Mouse (Mus musculus) embryonic facial prominence, embryonic 13.5 days (tissue): ENCODE data around the gene P3h4. TPM values are rescaled to one million over a fixed set of nuclear protein-coding genes. Genes with fewer than 3 reads are reported as not detected.

ENCODE experiments used
- ATAC-seq: fragments of 200-750 bp; cut with Nextera tagmentation; 2 replicates; pipeline ENCODE4 v1.8.0; 2017; ENCODE audit warnings: low read depth; ENCODE audit not compliant: insufficient number of reproducible peaks, insufficient read depth, low FRiP score, low TSS enrichment
- H3K27ac ChIP-seq: fragments of 300-500 bp; sonication (generic); 2 replicates; pipeline ENCODE4 v1.5.1; 2015; ENCODE audit warnings: moderate library complexity, mild to moderate bottlenecking, inconsistent platforms
- H3K27me3 ChIP-seq: fragments of 300-500 bp; sonication (generic); 2 replicates; pipeline ENCODE4 v1.6.1; 2015; ENCODE audit warnings: mild to moderate bottlenecking, inconsistent platforms
- H3K36me3 ChIP-seq: fragments of 300-500 bp; sonication (generic); 2 replicates; pipeline ENCODE4 v1.6.1; 2015; ENCODE audit warnings: mild to moderate bottlenecking, inconsistent platforms
- H3K4me1 ChIP-seq: fragments of 300-500 bp; sonication (generic); 2 replicates; pipeline ENCODE4 v1.6.1; 2015; ENCODE audit warnings: inconsistent platforms
- H3K4me2 ChIP-seq: fragments of 300-500 bp; sonication (generic); 2 replicates; pipeline ENCODE4 v1.6.1; 2015; ENCODE audit warnings: moderate library complexity, mild to moderate bottlenecking, inconsistent platforms
- H3K4me3 ChIP-seq: fragments of 300-500 bp; sonication (generic); 2 replicates; pipeline ENCODE4 v1.5.1; 2015; ENCODE audit warnings: mild to moderate bottlenecking, inconsistent platforms
- H3K9ac ChIP-seq: fragments of 300-500 bp; sonication (generic); 2 replicates; pipeline ENCODE4 v1.6.1; 2015; ENCODE audit warnings: mild to moderate bottlenecking, inconsistent platforms
- H3K9me3 ChIP-seq: fragments of 300-500 bp; sonication (generic); 2 replicates; pipeline ENCODE4 v1.6.1; 2016; ENCODE audit warnings: inconsistent platforms
- WGBS: fragments of 180-500 bp; shearing (Covaris S2); methylation state at CpG from one replicate; pipeline ENCODE4 v1.1.7; 2015; ENCODE audit warnings: mixed read lengths; 5-methylcytosine and 5-hydroxymethylcytosine counted together
- polyA plus RNA-seq: library from polyadenylated mRNA; unstranded; fragments of >200 nt; fragmentation: Nextera tagmentation; extraction: Ambion mirVana; gene quantifications from 2 replicates; pipeline ENCODE4 v1.2.1, GENCODE M21; 2015

Gene P3h4
- 52.2 and 57.2 TPM in 2 replicates for polyA plus RNA-seq

DNA sequence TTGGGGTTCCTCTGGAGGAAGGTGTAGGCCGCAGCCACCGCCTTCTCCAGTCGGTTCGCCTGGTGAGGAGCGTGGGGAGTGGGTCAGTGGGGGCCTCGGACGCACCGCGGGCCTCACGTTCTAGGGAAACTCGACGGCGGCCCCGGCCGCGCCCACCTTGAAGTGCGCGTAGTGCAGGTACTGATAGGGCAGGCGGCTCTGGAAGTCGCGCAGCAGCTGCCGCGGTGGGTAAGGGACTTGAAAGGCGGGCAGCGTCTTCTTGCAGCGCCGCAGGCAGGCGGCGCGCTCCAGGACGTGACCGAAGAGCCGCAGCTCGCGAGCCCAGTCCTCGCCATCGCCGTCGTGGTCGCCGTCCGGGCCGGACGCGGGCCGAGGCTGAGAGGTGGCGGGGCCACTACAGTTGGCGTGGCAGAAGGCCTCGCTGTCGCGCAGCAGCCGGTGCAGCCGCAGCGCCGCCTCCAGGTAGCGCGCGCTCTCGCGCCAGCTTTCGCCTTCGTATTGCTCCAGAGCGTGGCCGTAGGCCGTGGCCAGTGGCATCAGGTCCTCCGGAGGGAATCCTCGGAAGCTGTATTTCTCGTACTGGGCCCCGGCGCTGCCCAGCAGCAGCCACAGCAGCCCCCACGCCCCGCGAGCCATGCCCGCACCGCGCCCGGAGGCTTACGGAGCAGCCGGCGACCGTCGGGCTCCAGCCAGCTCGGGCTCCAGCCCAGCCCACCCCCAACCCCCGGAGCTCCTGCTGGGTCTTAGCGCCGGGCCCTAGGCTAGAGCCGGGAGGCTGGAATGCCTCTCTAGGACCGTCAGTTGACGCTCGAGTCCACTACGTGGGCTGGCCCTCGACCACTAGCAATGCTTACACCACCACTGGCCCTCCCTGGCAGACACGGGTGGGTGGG lies at the start of gene P3h4:
P3h4 (minus strand) TSS at position 816 of the 893 bp plus-strand sequence.
- 1% methylated on average over 83 of the region's 93 CpGs for WGBS
- H3K9me3 ChIP-seq, result no peaks in the 10 kb centered on the region
- peak within 1 kb of the TSS; percentile 94 for H3K27ac ChIP-seq
- peak within 1 kb of the TSS; percentile 80 for H3K4me2 ChIP-seq
- peaks cover 49% of the 10 kb centered on the region for H3K4me1 ChIP-seq
- H3K9ac ChIP-seq, result peak within 1 kb of the TSS; percentile 88
- ATAC-seq, result peak; percentile 90
- peak within 1 kb of the TSS; percentile 77 for H3K4me3 ChIP-seq
- H3K36me3 ChIP-seq, result peaks cover 20% of the 10 kb centered on the region
- no peaks in the 10 kb centered on the region for H3K27me3 ChIP-seq

DNA sequence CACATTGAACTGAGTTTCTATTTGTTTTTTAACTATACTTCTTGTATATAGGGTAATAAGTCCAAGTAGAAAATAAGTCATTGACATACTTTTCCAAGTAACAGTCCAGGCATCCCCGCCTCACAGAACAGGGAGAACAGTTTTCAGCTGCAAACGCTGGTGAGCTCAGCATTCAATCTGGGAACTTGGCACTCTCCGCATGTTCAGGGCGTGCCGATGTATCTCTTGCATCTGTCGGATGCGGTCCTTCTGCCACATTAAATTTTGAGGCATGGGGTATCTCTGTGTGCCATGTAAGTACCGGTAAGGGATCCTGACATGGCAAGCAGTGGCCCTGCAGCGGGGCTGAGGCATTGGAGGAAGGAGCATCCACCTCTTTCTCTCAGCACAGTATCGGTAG lies 48.1 kb upstream of the P3h4 start:
- H3K9ac ChIP-seq, result no peak overlapping the region
- H3K36me3 ChIP-seq, result peaks cover 50% of the 10 kb centered on the region
- 92% methylated on average over 10 of the region's 10 CpGs for WGBS
- peaks cover 7% of the 10 kb centered on the region; the same call in 1 of the 2 replicates for H3K4me1 ChIP-seq
- H3K4me3 ChIP-seq, result no peak overlapping the region
- H3K27me3 ChIP-seq, result no peaks in the 10 kb centered on the region
- H3K9me3 ChIP-seq, result no peaks in the 10 kb centered on the region
- no peak overlapping the region for H3K27ac ChIP-seq
- H3K4me2 ChIP-seq, result no peak overlapping the region
- ATAC-seq, result no peak

DNA sequence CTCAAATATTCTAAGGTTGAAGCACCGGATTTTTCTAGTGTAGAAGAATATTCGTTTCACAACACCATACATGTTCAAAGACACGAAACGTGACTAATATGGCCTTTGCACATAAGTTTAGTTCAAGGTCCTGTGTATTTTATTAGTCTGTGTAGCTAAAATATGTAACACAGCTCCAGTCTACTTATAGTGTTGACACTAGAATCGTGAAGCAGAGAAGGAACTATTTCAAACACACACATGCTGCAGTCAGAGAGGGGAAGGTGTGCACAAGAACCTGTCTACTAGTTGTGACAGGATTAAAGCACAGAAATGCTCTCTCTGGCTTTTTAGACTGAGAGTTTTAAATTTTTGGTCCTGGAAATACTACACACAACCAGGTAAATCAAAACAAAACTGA lies 43.1 kb upstream of the P3h4 start:
- H3K9me3 ChIP-seq, result no peaks in the 10 kb centered on the region
- H3K4me3 ChIP-seq, result no peak overlapping the region
- 89% methylated on average over 5 of the region's 5 CpGs for WGBS
- ATAC-seq, result no peak
- no peak overlapping the region for H3K27ac ChIP-seq
- H3K4me1 ChIP-seq, result no peaks in the 10 kb centered on the region
- no peak overlapping the region for H3K4me2 ChIP-seq
- no peaks in the 10 kb centered on the region for H3K27me3 ChIP-seq
- H3K36me3 ChIP-seq, result peaks cover 44% of the 10 kb centered on the region
- no peak overlapping the region for H3K9ac ChIP-seq

DNA sequence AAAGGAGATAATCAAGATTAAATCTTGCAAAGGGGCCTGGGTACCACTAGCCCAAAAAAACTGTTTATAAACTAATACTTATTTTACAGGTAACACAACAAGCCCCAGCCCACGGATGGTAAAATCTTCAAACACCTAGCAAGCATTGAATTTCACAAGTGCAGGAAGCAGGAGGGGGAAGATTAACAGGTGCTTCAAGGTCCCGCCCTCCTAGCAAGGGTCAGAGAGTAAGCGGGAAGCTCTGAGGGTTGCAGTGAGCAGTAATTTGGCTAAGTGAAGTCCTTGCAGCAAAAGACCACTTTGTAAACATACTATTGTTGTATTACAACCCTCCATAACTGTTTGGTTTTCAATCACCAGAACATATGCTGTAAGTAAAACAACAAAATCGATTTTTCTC lies 42.6 kb upstream of the P3h4 start:
- Histone ChIP-seq H3K4me1 (no peaks in the 10 kb centered on the region), H3K4me3 (no peak overlapping the region), H3K9me3 (no peaks in the 10 kb centered on the region), H3K4me2 (no peak overlapping the region), H3K27me3 (no peaks in the 10 kb centered on the region), H3K27ac (no peak overlapping the region), H3K9ac (no peak overlapping the region), H3K36me3 (peaks cover 39% of the 10 kb centered on the region)
- WGBS, result 75% methylated on average over 4 of the region's 4 CpGs
- no peak for ATAC-seq

DNA sequence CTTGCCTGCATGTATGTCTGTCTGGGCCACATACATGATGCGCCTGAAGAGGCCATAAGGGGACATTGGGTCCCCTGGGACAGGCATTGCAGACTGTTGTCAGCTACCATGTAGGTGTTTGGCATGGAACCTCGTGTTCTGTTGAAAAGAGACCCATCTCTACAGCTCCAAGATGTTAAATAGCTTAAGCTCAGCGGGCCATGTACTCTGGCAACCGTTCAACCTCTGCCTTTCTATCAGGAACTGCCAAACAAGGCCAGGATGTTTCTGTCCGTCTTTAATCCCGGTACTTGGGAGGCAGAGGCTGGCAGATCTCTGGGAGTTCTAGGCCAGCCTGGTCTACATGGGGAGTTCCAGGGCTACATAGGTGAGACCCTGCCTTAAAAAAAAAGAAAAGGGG lies 28.0 kb upstream of the P3h4 start:
- H3K27ac ChIP-seq, result no peak overlapping the region
- no peak overlapping the region for H3K4me2 ChIP-seq
- WGBS, result 92% methylated on average over 6 of the region's 6 CpGs
- H3K4me1 ChIP-seq, result peaks cover 14% of the 10 kb centered on the region
- peaks cover 15% of the 10 kb centered on the region for H3K36me3 ChIP-seq
- no peak overlapping the region for H3K4me3 ChIP-seq
- no peaks in the 10 kb centered on the region for H3K27me3 ChIP-seq
- H3K9me3 ChIP-seq, result no peaks in the 10 kb centered on the region
- ATAC-seq, result no peak
- no peak overlapping the region for H3K9ac ChIP-seq

DNA sequence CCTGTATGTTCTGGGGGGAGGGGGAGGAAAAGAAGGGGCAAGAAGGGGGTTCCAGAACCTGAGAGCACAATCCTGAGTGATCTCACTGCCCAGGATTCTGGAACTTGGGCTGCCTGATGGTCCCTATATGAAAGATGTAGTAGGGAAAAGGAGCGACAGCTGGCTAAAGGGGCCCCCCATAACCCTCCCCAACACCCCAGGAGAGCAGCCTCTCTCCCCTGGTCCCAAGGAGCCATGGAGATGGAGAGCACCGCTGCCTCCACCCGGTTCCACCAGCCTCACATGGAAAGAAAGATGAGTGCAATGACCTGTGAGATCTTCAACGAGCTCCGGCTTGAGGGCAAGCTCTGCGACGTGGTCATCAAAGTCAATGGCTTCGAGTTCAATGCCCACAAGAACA lies 27.2 kb upstream of the P3h4 start, which contains the start of the genes Nt5c3b and Klhl10:
Nt5c3b (minus strand) TSS at position 12 of the 400 bp plus-strand sequence.
Klhl10 (plus strand) TSS at position 121 of the 400 bp plus-strand sequence.
- H3K36me3 ChIP-seq, result peaks cover 23% of the 10 kb centered on the region
- peaks cover 14% of the 10 kb centered on the region for H3K4me1 ChIP-seq
- H3K4me2 ChIP-seq, result peak within 1 kb of the TSS; percentile 70
- H3K9ac ChIP-seq, result peak within 1 kb of the TSS; percentile 94
- WGBS, result 80% methylated on average over 8 of the region's 8 CpGs
- H3K4me3 ChIP-seq, result peak within 1 kb of the TSS; percentile 82
- H3K9me3 ChIP-seq, result no peaks in the 10 kb centered on the region
- ATAC-seq, result no peak
- no peaks in the 10 kb centered on the region for H3K27me3 ChIP-seq
- H3K27ac ChIP-seq, result peak within 1 kb of the TSS; percentile 63

DNA sequence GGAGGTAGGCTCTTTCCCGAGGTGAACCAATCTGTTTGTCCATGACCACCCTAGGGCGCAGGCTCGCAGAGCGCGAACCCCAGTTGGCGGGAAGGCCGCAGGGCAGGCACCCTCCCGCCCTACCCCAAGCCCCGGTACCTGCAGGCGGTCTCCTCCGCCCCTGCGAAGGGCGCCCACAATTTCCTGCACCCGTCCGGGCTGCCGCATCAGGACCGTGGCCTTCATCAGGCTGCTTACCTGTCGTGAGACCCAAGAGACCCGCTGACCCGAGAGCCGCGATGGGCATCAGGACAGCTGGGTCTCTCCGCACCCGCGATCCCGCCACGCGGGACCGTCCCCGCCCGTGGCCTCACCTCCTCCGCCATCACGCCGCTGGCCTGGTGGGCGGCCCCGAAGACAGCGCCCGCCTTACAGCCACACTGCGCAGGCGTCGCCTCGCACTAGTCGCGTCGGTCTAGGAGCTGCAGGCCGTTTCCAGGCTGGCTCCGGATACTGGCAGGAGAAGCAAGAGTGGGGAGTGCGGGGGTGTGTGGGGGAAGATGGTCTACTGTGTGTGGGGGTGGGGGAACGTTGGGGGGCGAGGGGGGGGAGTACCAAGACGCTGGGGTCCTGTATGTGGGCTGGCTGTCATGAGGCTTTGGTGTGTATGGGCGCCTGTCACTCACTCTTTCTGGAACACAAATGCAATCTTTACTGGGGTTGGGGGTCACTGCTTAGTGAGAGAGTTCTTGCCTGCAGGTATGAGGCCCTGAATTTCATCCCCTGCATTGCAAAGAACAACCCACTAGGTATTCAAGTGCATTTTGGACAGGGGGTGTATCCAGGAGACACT lies 26.3 kb upstream of the P3h4 start:
- Histone ChIP-seq H3K4me2 (peak overlapping the region; percentile 70), H3K27me3 (no peaks in the 10 kb centered on the region), H3K4me3 (peak overlapping the region; percentile 82), H3K36me3 (peaks cover 32% of the 10 kb centered on the region), H3K9ac (peak overlapping the region; percentile 94), H3K27ac (peak overlapping the region; percentile 63), H3K9me3 (no peaks in the 10 kb centered on the region), H3K4me1 (peaks cover 14% of the 10 kb centered on the region)
- peak; percentile 91 for ATAC-seq
- under 1% methylated on average over 52 of the region's 52 CpGs for WGBS

DNA sequence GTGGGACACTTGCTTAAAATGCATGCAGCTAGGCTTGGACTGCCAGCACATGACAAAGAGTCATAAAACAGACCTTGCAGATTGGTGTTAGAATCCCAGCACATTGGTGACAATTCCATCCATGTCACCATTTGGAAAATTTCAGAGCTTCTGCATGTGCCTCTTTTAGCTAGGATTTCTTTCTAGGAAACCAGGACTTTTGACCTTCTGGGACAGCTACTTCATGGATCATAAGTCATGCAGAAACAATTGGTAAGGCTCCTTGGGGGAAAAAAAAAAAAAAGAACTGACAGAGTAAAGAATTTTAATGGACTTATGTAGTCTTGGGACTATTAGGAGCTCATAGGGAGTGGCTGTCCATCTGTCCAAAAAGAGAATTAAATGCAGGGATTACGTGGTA lies 23.3 kb upstream of the P3h4 start:
- WGBS, result 92% methylated on average over 1 of the region's 1 CpGs
- peaks cover 14% of the 10 kb centered on the region for H3K4me1 ChIP-seq
- H3K27ac ChIP-seq, result no peak overlapping the region

DNA sequence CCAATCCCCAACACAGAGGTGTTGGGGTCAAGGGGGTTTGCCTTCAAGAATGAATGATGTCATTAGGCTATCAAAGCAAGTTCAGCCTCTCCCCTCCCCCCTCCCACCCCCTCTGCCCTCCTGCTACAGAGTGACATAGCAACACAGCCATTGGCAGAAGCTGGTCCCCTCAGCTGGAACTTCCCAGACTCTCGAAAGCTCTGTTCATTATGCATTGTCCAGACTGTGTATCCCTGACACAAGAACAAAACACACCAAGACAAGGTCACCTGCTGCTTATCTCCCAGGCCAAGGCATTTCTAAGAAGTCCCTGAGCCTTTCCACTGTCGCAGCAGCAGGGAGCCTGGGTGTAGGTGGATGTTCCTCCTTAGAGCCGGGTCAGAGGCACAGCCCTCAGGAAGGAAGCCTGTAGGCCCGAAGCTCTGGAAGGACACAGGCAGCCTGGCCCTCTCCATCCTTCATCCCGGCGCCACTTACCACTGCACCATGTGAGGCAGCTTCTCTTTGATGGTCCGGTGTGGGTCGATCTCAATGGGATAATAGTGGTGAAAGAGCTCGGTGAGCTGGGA lies 21.1 kb upstream of the P3h4 start:
- Histone ChIP-seq H3K27me3 (no peaks in the 10 kb centered on the region), H3K36me3 (peaks cover 76% of the 10 kb centered on the region)

More for the DNA sequence above, 23.3 kb upstream of the P3h4 start:
- no peaks in the 10 kb centered on the region for H3K27me3 ChIP-seq
- H3K9ac ChIP-seq, result no peak overlapping the region
- no peak overlapping the region for H3K4me2 ChIP-seq
- ATAC-seq, result no peak
- no peak overlapping the region for H3K4me3 ChIP-seq
- peaks cover 58% of the 10 kb centered on the region for H3K36me3 ChIP-seq
- no peaks in the 10 kb centered on the region for H3K9me3 ChIP-seq

DNA sequence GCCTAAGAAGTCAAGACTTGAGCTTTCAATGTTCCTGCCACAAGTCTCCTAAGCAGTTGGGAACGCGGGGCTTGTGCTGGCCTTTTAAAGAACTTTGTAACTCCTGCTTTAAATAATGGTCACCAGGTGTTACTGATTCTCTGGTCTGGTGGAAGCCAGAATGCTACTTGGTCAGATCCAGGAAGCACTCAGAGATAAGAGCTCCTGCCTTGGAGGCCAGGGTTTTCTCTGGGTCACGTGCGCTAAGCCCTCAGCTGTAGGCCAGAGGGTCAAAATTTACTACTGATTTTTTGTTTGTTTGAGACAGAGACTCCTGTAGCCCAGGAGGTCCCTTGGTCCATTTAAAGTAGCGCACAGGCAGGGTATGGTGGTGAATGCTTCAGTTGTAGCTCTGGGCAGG lies 17.4 kb upstream of the P3h4 start:
- ATAC-seq, result no peak
- no peak overlapping the region for H3K4me2 ChIP-seq
- H3K4me3 ChIP-seq, result no peak overlapping the region
- peaks cover 79% of the 10 kb centered on the region for H3K36me3 ChIP-seq
- H3K27me3 ChIP-seq, result no peaks in the 10 kb centered on the region
- WGBS, result 86% methylated on average over 5 of the region's 5 CpGs
- no peak overlapping the region for H3K27ac ChIP-seq
- no peaks in the 10 kb centered on the region for H3K9me3 ChIP-seq
- H3K4me1 ChIP-seq, result no peaks in the 10 kb centered on the region
- H3K9ac ChIP-seq, result no peak overlapping the region

More for the DNA sequence above, 21.1 kb upstream of the P3h4 start:
- Histone ChIP-seq H3K4me3 (no peak overlapping the region), H3K9ac (no peak overlapping the region), H3K27ac (no peak overlapping the region), H3K9me3 (no peaks in the 10 kb centered on the region), H3K4me2 (no peak overlapping the region), H3K4me1 (peaks cover 10% of the 10 kb centered on the region)
- 70% methylated on average over 9 of the region's 9 CpGs for WGBS
- no peak for ATAC-seq

DNA sequence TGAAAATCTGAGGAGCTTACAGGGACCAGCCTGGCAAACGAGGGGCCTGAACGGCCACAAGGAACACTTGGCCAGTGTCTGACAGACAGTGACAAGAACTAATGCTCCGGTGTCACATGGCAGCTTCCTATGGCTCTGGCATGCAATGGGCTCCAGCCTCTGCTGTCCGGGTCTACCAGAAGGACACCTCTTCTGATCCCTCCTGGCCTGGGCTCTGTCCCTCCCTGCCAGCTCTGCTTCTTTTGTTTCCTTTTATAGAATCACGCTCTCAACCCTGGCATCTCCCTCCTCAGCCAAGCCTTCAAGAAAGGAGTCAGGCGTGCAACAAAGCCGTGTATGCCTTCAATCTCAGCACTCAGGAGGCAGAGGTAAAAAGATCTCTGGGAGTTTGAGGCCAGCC lies 15.4 kb upstream of the P3h4 start:
- no peak overlapping the region for H3K4me3 ChIP-seq
- no peak overlapping the region for H3K9ac ChIP-seq
- H3K27me3 ChIP-seq, result no peaks in the 10 kb centered on the region
- H3K36me3 ChIP-seq, result peaks cover 75% of the 10 kb centered on the region
- 90% methylated on average over 7 of the region's 7 CpGs for WGBS
- no peaks in the 10 kb centered on the region for H3K4me1 ChIP-seq
- H3K27ac ChIP-seq, result no peak overlapping the region
- H3K4me2 ChIP-seq, result no peak overlapping the region
- ATAC-seq, result no peak
- H3K9me3 ChIP-seq, result no peaks in the 10 kb centered on the region
